Mouse (Mus musculus): ENCODE data around the gene Ss18l1. TPM values are rescaled to one million over a fixed set of nuclear protein-coding genes. Genes with fewer than 3 reads are reported as not detected.

The Ss18l1 gene
- total RNA-seq, 2 experiments from 2014 or later: 1.8 to 2.2 TPM

DNA sequence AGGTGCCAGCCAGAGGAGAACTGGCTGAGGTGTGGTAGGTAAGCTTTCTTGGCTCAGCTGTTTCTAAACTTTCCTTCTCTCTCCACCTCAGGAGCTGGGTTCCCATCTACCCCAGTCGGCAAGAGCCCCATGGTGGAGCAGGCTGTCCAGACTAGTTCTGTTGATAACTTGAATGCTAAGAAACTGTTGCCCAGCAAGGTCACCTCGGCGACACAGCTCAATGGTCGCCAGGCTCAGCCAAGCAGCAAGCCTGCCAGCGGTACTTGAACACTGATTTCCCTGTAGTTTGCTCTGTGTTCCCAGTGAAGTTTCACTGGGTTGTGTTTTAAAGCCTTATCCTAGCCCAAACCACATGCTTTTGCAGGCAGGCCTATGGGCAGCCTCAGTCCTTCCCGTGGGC is 11.0 kb upstream of the Ss18l1 start:
- intact Hi-C loops (cut with DNase I; ENCODE audit: low total_unique reads): no loop called here

DNA sequence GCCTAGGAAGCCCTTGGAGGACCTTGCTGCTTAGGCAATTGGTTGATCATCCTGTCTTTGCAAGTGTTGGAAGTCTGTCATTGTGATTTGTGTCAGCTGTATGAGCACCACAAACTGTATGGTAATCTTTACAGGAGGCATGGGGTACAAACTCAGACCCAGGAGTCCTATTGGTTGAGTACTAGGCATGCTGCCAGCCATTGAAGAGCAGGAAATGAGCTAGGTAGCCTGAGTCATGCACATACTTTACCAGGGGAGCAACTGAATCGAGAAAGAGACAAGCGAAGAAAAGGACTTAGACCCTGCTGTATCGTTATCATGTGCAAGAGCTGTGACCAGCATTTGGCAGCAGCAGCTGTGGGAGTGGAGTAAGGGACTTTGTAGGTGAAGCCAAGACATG is 9.4 kb upstream of the Ss18l1 start:
- intact Hi-C loops (cut with DNase I; ENCODE audit: low total_unique reads): no loop called here
- no peak for DNase-seq

More for the DNA sequence above, 11.0 kb upstream of the Ss18l1 start:
- no peak for DNase-seq

DNA sequence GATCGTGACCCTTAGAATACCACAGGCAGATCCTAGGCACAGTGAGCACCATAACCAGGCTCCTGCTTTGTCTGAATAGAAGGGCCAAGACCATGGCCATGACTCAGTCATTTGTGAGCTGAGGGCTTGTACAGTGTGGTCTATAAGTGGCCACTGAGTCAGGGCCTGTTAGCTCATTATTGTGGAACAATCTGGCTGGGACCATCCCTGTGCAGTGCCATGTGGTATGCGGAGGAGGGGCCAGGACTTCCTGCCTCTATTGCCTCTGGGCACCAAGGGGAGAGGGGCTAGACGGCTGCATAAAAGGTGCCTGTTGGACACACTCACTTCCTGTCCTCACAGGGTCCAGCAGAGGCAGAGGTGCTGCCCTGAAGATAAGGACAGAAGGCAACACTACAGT is 8.4 kb upstream of the Ss18l1 start:
- intact Hi-C loops (cut with DNase I; ENCODE audit: low total_unique reads): no loop called here
- DNase-seq: no peak

DNA sequence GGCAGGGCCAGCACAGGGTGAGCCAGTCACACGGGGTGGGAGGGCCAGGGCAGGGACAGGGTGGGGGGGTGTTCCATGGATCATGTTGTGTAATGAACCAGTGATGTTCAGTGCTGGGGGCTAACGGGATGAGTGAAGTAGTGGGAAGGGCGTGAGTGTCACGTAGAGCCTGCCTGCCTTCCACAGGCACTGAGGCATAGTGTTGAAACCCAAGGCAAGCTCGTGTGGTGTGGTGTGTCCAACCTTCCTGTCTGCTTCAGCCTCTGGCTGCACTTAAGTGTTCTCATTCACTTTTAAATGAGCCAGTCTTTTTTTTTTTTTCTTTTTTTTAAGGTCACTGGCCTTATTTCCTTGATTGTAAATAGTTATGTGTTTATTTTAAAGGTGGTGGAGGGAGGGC is 7.6 kb upstream of the Ss18l1 start:
- intact Hi-C loops (cut with DNase I; ENCODE audit: low total_unique reads): no loop called here
- DNase-seq: no peak

DNA sequence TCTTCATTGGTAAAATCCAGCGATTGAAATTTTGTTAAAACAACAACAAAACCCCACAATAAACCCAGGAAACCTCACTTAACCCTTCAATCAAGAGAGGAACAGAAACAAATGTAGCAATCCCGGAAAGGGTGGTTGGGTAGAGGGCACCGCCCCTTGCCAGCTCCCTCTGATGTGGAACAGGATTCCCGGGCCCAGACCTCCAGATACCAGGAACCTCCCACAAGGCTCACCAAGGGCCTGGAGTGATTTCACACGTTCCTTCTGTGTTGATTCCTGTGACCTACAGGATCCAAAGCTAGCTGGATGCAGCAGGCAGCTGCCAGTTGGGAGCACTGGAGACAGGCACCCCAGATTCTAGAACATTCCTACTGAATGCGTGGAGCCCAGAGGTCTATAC is 1.9 kb upstream of the Ss18l1 start:
- intact Hi-C loops (cut with DNase I; ENCODE audit: low total_unique reads): no loop called here
- DNase-seq: no peak

DNA sequence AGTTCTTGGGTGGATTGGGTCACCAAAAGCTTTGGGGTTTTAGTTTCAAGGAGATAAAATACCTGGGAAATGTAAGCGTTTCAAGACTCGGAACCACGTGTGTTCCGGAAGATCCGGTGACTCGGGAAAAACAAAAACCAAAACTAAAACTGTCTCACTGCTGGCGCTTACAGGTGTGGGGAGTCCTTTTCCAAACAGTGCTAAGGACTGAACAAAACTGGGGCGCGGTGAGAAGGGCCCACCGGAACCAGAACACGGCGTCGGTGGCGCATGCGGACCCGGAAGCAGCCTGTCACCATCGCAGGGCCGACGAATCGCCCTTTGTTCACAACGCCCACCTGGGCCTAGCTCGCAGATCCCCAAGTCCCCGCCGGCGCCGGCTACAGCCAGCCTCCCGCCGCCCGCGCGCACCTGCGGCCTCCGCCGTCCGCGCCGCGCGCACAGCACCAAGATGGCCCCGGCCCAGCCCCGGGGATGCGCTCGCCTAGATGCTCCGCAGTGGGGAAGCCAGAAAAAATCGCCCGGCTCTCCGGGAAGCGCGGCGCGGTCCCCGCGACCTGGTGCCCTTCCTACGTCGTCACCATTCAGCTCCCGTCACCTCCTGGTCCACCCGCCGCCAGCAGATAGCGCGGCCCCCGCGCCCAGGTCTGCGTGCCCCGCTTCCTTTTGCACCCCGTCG is 593 bp upstream of the Ss18l1 start:
- peak; percentile 41 for DNase-seq
- intact Hi-C loops (cut with DNase I; ENCODE audit: low total_unique reads): no loop called here

DNA sequence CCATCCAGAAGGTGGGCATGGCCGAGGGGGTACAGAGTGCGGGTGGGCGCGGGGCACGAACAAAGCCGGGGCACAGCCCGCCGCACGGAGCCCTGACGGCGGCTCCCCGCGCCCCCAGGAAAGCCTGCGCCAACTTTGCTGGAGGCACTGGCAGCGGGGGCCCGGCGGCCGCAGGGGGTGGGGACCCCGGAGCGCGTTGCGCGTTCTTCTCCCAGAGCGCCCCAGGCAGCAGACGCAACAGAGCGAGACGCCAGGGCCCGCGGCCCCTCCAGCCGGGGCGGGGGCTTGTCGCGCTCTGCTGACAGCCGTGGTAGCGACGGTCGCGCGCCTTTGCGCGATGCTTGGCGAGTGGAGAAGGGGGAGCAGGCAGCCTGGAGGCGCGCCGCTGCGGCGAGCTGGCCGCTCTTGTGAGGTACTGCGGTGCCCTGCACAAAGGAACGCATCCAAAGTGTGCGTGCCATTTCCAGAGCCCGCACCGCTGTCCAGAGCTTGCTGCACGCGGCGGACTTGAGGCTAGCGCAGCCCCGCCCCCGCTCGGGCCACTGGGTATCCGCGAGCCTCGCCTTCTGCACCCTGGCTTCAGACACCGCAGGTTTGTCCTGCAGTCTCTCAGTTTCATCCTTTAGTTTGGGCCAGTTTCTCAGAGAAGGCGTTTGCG is 678 bp downstream of the Ss18l1 start:
- intact Hi-C loops (cut with DNase I; ENCODE audit: low total_unique reads): no loop called here
- DNase-seq: peak; percentile 59

DNA sequence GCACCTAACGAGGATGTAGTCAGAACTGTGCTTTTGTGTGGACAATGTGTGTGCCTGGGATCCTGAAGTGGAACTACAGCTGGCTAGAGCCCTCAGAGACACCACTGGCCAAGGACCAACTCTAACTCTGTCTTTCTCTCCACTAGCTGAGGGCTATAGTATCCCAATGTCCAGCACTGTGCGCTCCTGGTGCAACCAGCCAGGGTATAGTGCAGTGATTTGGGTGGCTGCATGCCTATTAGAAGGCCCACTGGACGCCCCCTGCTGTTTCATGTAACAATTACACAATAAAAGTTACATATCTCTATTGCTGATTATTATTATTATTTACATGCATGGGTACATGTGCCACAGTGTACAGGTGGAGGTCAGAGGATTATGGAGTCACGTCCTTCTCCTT is 3.0 kb downstream of the Ss18l1 start:
- no peak for DNase-seq
- intact Hi-C loops (cut with DNase I; ENCODE audit: low total_unique reads): no loop called here

DNA sequence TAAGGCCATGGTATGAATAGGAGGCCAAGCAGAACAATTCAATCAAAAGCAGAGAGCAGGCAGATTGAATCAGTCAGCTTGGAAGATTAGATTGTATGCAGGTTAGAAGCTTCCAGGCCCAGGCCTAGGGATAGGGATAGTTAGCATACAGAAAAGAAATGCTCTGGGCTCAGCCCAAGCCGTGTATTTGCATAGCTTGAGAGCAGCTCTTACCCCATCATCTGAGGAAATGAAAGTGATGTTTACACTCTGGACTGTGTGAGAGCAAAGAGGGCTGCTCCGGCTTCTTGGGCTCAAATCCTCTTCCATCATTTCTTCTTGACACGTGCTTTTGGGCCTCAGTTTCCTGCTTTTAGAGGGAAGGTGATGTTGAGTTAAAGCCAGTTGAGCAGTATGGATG is 5.3 kb downstream of the Ss18l1 start:
- intact Hi-C loops (cut with DNase I; ENCODE audit: low total_unique reads): no loop called here
- no peak for DNase-seq

DNA sequence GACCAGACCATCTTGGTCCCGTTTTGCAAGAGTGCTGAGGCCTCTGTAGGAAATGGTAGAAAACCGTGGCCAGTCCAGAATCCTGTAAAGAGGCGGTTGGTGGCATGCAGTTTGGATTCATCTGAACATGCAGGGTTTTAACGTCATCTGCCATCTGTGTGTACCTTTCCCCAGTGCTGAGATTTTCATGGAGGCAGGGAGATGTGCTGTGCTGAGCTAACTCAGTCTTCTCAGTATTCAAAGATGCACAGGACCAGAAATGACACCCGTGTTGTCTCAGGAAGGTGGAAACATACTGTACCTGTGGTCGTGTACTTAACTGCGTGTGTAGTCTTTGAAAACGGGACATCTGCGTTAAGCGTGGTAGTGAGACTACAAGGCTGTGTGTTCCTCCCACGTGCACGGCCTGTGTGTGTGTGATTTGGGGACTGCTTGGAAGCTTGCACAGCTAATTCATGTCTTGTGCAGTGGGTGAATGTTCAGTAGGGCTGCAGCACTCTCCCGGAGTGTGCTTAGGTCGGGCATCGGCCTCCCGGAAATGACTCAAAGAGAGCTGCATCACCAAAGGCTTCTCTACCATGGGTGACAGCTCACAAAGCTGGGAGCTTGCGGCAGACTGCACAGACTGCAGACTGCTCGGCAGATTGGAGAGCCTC is 5.8 kb downstream of the Ss18l1 start:
- intact Hi-C loops (cut with DNase I; ENCODE audit: low total_unique reads): no loop called here
- DNase-seq: no peak

DNA sequence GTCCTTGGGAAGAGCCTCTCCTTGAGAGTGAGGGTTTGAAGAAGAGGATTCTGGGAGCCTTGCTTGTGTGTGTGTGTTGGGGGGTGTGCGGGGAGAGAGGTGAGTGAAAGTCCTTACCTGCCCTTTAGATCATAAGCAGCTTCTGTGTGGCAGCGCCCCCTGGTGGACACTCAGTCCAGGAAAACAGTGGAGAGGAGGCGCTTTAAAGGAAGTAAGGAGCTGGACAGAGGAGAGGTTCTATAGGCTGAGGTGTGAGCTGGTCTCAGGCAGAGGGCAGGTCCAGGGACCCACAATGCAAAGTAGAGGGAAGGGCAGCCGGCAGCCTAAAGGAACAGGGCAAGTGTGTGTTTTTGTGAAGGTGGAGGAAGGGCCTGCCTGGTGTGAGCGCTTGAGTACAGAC is 8.7 kb downstream of the Ss18l1 start:
- intact Hi-C loops (cut with DNase I; ENCODE audit: low total_unique reads): loop anchor here (2.0 kb wide), 1 partner anchor 134 kb away; no protein-coding TSS in a partner anchor
- DNase-seq: peak; percentile 80

DNA sequence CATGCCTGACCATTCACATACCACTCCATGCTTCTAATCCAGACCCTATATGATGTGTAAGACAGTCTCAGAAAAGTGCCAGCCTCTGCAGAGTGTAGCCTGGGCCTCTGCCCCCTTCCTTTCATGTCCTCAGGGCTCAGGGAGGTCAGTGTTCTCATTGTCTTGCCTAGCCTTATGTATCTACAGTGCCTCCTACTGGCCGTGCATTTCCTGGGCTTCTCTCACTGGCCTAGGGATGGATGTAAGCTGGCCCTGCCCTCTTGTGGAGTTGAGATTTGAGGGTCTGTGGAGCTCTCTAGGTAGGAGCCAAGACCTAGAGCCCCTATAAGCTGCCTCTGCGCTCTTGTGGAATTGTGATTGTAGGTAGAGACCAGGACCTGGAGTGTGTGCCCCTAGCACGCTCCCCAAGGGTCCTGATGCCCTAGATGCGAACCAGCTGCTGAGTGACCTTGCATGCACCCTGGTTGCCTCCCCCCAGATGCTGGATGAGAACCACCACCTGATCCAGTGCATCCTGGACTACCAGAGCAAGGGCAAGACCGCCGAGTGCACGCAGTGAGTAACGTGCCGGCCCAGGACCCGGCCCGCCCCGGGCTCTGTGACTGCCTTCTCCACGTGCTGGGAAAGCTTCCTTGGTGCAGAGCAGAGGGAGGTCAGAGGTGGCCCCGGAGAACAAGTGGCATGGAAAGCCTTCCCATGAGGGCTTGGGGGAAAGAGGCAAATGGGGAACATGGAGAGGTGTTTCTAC is 9.9 kb downstream of the Ss18l1 start:
- intact Hi-C loops (cut with DNase I; ENCODE audit: low total_unique reads): loop anchor here (2.0 kb wide), 1 partner anchor 135 kb away; no protein-coding TSS in a partner anchor

DNA sequence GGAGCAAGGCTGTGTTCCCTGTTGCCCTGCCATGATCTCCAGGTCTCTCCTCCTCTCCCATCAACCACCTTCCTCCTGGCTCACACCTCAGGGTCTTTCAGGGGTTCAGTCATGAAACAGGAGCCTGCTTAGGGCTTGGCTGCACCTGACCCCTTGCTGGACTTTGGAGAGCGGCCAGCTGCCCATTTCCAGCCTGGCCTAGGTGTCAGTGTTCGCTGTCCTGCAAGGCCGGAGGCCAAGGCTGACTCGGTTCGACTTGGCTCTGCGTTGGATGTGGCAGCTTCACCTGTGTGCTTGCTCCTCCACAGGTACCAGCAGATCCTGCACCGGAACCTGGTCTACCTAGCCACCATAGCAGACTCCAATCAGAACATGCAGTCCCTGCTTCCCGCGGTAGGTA is 10.7 kb downstream of the Ss18l1 start:
- intact Hi-C loops (cut with DNase I; ENCODE audit: low total_unique reads): no loop called here
- no peak for DNase-seq

More for the DNA sequence above, 9.9 kb downstream of the Ss18l1 start:
- no peak for DNase-seq

DNA sequence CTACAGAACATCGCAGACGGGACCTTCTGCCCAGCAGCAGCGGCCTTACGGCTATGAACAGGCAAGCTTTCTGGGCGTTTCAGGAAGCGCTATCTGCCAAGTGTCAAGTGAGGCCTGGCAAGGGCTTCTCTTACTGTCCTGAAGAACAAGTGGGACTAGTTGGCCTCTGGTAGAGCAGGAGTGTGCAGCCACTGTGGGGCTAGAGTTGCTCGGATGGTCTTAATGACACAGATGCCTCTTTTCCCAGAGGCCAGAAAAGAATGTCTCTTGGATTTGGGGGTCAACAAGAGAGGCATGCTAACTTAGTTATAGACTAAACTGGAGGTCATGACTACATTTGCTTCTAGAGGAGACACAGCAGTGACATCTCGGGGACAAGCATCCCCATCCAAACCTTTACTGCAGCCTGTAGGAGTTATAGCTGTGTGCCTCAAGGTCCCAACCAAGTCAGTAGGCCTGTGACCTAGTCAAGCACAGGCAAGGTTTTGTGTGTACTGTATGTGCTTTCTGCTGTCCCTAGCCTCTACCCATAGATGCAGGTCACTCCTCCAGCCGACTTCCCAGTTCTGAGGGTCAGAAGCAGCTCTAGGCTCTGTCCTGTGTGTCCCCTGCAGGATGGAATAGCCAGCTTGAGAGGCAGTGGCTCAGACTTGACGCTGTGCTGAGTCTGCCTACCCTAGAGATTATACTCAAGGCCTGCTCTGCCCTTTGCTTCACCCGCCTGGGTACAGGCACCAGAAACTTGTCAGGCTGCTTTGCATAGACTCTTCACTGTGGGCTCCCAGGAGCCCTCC is 21.2 kb downstream of the Ss18l1 start:
- DNase-seq: no peak
- intact Hi-C loops (cut with DNase I; ENCODE audit: low total_unique reads): no loop called here

DNA sequence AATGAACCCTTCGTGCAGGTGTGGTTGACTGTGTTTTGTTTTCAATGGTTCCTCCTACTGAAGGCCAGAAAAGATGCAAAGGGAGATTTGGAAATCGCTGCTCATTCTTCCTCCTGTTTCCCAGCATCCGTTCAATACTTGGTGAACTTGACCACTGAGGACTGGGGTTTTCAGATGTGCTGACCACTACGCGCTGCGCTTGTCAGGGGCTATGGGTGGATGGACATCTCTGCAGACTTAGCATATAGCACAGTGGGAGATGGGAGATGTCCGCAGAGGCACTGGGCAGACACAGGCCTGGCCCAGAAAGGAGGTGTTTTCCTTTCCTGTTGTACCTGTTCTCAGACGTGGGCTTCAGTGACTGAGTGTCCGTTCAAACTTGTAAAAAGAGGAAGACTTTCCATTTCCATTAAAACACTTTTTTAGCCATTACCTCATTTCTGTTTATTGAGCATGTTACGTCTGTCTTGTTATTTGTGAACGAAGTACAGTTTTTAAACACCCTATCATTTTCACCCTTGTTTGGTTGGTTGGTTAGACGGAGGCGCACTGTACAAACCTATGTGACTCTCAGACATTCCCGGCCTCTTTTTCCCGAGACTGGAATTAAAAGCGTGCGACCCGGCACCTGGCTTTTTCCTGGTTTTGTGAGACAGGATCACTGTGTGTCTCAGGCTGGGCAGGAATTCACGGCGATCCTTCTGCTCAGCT is 27.6 kb downstream of the Ss18l1 start:
- intact Hi-C loops (cut with DNase I; ENCODE audit: low total_unique reads): no loop called here
- no peak for DNase-seq

DNA sequence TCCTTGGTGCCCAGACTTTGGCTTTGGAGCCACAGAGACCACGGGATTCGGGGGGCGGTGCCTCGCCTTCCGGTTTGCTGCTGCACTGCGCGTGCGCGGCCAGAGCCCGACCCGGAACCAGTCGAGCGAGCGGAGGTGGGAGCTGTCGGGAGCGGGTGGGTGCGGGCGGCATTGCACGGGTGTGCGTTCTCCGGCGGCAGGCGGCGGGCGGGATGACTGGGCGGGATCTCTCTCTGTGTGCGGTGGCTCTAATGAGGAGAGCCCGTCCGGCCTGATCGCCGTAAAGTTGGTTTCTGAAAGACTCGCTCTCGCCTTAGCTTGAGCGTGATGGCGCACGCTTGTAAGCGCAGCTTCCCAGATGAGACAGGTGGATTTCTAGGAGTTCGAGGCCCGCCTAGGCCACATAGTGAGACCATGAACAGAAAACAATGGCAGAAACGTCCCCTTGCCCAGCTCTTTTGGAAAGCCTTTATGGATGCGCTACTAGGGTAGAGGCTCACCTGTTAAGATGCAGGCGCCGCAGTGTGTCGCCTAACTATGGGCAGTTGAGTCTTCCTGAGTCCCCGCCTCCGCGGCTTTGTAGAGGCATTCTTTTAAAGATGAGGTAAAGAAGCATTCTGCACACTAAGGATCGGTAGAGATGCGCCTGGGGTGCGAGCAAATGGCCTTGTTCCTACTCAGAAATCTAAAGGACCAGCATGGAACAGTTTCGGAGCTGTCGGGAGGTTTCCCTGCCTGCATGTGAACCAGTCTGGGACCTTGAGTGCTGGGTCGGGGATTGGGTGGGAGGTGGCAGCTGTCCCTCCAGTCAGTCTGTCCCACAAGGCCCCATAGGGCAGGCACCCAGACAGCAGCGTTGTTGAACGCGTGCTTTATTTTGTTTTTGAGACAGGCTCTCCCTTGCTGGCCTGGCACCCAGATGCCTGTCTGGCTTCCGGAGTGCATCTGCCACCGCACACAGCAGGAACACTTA is 28.5 kb downstream of the Ss18l1 start, which contains the start of gene Mtg2:
Mtg2 (plus strand) TSS at position 108 of the 973 bp plus-strand sequence.
- peak; percentile 95 for DNase-seq
- intact Hi-C loops (cut with DNase I; ENCODE audit: low total_unique reads): no loop called here

DNA sequence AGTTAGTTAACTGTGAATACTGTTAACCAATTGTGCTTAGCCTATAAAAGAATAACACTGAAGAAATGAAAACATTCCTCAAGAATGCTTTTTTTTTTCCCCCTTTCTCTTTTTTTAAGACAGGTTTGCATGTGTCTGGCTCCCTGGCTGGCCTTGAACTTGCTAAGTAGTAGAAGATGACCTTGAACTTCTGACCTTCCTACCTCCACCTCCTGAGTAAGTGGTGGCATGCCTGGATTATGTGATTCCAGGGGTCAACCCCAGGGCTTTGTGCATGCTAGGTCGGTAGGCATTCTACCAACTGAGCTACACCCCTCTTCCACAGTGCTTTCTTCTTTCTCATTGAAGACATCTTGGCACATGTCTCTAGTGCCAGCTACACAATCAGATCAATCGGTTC is 29.4 kb downstream of the Ss18l1 start:
- intact Hi-C loops (cut with DNase I; ENCODE audit: low total_unique reads): no loop called here
- DNase-seq: no peak

DNA sequence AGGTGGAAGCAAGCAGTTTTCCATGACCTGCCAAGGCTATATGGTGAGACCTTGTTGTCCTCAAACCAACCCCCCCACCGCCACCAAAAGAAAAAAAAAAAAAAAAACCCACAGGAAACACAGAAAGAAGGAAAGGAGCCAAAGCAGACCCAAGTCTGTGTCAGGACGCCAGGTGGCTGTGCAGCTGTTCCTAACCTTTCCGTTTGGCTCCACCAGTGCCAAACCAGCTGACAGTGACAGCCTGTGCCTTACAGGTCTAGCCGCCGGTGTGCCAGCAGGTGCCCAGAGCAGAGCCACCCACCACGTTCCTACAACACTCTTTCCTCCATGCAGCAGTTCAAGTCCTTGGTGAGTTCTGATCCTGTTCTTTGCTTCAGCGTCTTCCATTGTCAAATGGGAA is 30.6 kb downstream of the Ss18l1 start:
- DNase-seq: no peak
- intact Hi-C loops (cut with DNase I; ENCODE audit: low total_unique reads): no loop called here

Measured in gastrocnemius, postnatal 14 days (tissue).